Mouse (Mus musculus) hindbrain, embryonic 13.5 days (tissue): ENCODE data around the gene Npepps. TPM values are rescaled to one million over a fixed set of nuclear protein-coding genes. Genes with fewer than 3 reads are reported as not detected.
"Not testable (repeated sequence)": the region's sequence is repeated elsewhere in the genome, so short reads cannot be mapped to it uniquely, and the experiment has no call there.

Experiments used
- ATAC-seq: fragments of 200-750 bp; cut with Nextera tagmentation; 2 replicates; pipeline ENCODE4 v1.8.0; 2017; ENCODE audit warnings: moderate TSS enrichment; ENCODE audit not compliant: low FRiP score
- H3K27ac ChIP-seq: fragments of 300-500 bp; sonication (generic); 2 replicates; pipeline ENCODE4 v1.5.1; 2015; ENCODE audit warnings: inconsistent platforms, mild to moderate bottlenecking, moderate library complexity
- H3K27me3 ChIP-seq: fragments of 300-500 bp; sonication (generic); 2 replicates; pipeline ENCODE4 v1.6.1; 2015; ENCODE audit warnings: mild to moderate bottlenecking, inconsistent platforms
- H3K36me3 ChIP-seq: fragments of 300-500 bp; sonication (generic); 2 replicates; pipeline ENCODE4 v1.6.1; 2015; ENCODE audit warnings: mild to moderate bottlenecking, inconsistent platforms
- H3K4me1 ChIP-seq: fragments of 300-500 bp; sonication (generic); replicated peaks from 2 replicates; pipeline ENCODE4 v1.6.1; 2015; ENCODE audit warnings: inconsistent platforms
- H3K4me2 ChIP-seq: fragments of 300-500 bp; sonication (generic); 2 replicates; pipeline ENCODE4 v1.6.1; 2015; ENCODE audit warnings: inconsistent platforms, mild to moderate bottlenecking, moderate library complexity
- H3K4me3 ChIP-seq: fragments of 300-500 bp; sonication (generic); 2 replicates; pipeline ENCODE4 v1.5.1; 2015; ENCODE audit warnings: mild to moderate bottlenecking, inconsistent platforms
- H3K9ac ChIP-seq: fragments of 300-500 bp; sonication (generic); 2 replicates; pipeline ENCODE4 v1.6.1; 2015; ENCODE audit warnings: mild to moderate bottlenecking, inconsistent platforms
- H3K9me3 ChIP-seq: fragments of 300-500 bp; sonication (generic); 2 replicates; pipeline ENCODE4 v1.6.1; 2016; ENCODE audit warnings: inconsistent platforms
- WGBS: fragments of 180-500 bp; shearing (Covaris S2); methylation state at CpG from one replicate; pipeline ENCODE4 v1.1.7; 2015; 5-methylcytosine and 5-hydroxymethylcytosine counted together
- polyA plus RNA-seq: library from polyadenylated mRNA; unstranded; fragments of >200 nt; fragmentation: Nextera tagmentation; extraction: Ambion mirVana; gene quantifications from 2 replicates; pipeline ENCODE4 v1.2.1, GENCODE M21; 2015

The Npepps gene
- polyA plus RNA-seq, 1 experiment from 2014 or later, result 156 TPM

GRCm38 (mm10) chr11:97273613-97274012 is 6.8 kb downstream of the Npepps start:
- H3K36me3 ChIP-seq, result no peaks in the 10 kb centered on the region
- H3K4me3 ChIP-seq, result no peak overlapping the region
- peaks cover 21% of the 10 kb centered on the region for H3K4me1 ChIP-seq
- no peaks in the 10 kb centered on the region for H3K9me3 ChIP-seq
- no peak overlapping the region for H3K27ac ChIP-seq
- no peak overlapping the region for H3K4me2 ChIP-seq
- H3K27me3 ChIP-seq, result no peaks in the 10 kb centered on the region
- 84% methylated on average over 5 of the region's 5 CpGs for WGBS
- no peak for ATAC-seq
- H3K9ac ChIP-seq, result no peak overlapping the region

- Histone ChIP-seq H3K9me3 (no peaks in the 10 kb centered on the region), H3K4me3 (no peak overlapping the region), H3K9ac (no peak overlapping the region), H3K27me3 (no peaks in the 10 kb centered on the region), H3K36me3 (no peaks in the 10 kb centered on the region), H3K27ac (no peak overlapping the region), H3K4me1 (peaks cover 16% of the 10 kb centered on the region), H3K4me2 (no peak overlapping the region)
- no peak for ATAC-seq
- WGBS, result 96% methylated on average over 4 of the region's 4 CpGs
Measured at GRCm38 (mm10) chr11:97272835-97273234, 7.6 kb downstream of the Npepps start.

GRCm38 (mm10) chr11:97270004-97270403 is 10.4 kb downstream of the Npepps start:
- not testable (repeated sequence) for H3K27me3 ChIP-seq, ATAC-seq, H3K9ac ChIP-seq, H3K4me3 ChIP-seq, H3K4me2 ChIP-seq, H3K4me1 ChIP-seq, H3K27ac ChIP-seq, H3K9me3 ChIP-seq
- 88% methylated on average over 2 of the region's 2 CpGs for WGBS
- H3K36me3 ChIP-seq, result peaks cover 12% of the 10 kb centered on the region

DNA sequence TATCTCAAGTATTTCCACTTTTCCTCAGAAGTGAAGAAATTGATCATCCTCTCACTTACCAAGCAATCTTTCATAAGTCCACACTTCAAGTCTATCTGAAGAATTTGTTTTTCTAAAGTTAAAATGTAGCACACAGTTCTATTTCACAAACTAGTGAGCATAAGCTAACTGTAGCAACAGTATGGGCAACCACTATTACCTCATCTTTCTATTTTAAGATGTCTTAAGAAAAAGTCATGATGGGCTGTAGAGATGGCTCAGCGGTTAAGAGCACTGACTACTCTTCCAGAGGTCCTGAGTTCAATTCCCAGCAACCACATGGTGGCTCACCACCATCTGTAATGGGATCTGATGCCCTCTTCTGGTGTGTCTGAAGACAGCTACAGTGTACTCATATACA is 13.9 kb downstream of the Npepps start:
- H3K27ac ChIP-seq, H3K9me3 ChIP-seq, H3K9ac ChIP-seq, ATAC-seq, H3K4me1 ChIP-seq, H3K4me3 ChIP-seq, H3K27me3 ChIP-seq, H3K4me2 ChIP-seq: not testable (repeated sequence)
- peaks cover 20% of the 10 kb centered on the region for H3K36me3 ChIP-seq
- 93% methylated on average over 1 of the region's 1 CpGs for WGBS

DNA sequence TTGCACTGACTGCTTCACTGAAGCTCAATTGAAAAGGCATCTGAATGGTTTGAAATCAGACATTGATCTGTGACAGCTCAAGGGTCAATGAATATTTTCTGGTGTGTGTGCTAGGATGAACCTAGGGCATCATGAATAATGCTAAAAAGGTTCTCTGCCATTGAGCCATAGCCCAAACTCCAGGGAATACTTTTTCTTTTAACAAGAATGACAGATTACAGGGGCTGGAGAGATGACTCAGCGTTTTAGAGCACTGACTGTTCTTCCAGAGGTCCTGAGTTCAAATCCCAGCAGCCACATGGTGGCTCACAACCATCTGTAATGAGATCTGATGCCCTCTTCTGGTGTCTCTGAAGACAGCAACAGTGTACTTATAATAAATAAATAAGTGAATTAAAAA is 30.8 kb downstream of the Npepps start:
- not testable (repeated sequence) for H3K4me2 ChIP-seq, H3K27ac ChIP-seq, H3K4me3 ChIP-seq, H3K9ac ChIP-seq, H3K27me3 ChIP-seq, H3K9me3 ChIP-seq, H3K4me1 ChIP-seq, ATAC-seq
- peaks cover 24% of the 10 kb centered on the region for H3K36me3 ChIP-seq
- 62% methylated on average over 1 of the region's 1 CpGs for WGBS

DNA sequence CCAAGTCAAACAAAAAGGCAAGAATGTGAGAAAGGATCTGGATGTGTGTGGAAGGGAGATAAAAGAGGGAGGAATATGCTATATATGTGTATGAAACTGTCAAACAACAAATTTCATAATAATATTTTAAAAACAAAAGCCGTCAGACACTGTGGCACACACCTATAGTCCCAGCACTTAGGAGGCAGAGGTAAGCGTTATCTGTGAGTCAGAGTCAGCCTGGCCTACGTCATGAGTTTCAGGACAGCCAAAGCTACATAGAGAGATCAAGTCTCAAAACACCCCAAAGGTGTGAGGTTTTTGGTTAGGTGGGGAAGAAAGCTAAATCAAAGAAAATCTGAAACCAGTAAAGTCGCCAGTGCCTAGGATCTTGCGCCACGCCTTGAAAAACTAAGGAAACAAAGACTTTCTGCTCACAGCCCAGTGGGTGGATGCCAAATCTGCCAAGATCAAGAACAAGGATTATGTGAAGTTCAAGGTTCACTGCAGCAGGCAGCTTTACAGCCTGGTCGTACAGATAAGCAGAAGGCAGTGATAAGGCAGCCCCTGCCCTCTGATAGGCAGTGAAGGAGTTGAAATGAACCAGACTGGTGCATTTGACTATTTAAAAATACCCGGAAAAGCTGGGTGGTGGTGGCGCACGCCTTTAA is 33.8 kb downstream of the Npepps start:
- no peaks in the 10 kb centered on the region for H3K27me3 ChIP-seq
- WGBS, result 95% methylated on average over 10 of the region's 10 CpGs
- ATAC-seq, result no peak
- no peak overlapping the region for H3K4me3 ChIP-seq
- no peak overlapping the region for H3K27ac ChIP-seq
- no peaks in the 10 kb centered on the region for H3K9me3 ChIP-seq
- H3K4me2 ChIP-seq, result no peak overlapping the region
- no peaks in the 10 kb centered on the region for H3K4me1 ChIP-seq
- peaks cover 36% of the 10 kb centered on the region for H3K36me3 ChIP-seq
- no peak overlapping the region for H3K9ac ChIP-seq

GRCm38 (mm10) chr11:97241321-97241720 is 39.1 kb downstream of the Npepps start:
- Histone ChIP-seq H3K9ac (no peak overlapping the region), H3K4me3 (no peak overlapping the region), H3K27me3 (no peaks in the 10 kb centered on the region), H3K9me3 (no peaks in the 10 kb centered on the region), H3K4me1 (no peaks in the 10 kb centered on the region), H3K36me3 (peaks cover 48% of the 10 kb centered on the region), H3K4me2 (no peak overlapping the region), H3K27ac (no peak overlapping the region)
- no peak for ATAC-seq
- WGBS, result 91% methylated on average over 7 of the region's 7 CpGs

DNA sequence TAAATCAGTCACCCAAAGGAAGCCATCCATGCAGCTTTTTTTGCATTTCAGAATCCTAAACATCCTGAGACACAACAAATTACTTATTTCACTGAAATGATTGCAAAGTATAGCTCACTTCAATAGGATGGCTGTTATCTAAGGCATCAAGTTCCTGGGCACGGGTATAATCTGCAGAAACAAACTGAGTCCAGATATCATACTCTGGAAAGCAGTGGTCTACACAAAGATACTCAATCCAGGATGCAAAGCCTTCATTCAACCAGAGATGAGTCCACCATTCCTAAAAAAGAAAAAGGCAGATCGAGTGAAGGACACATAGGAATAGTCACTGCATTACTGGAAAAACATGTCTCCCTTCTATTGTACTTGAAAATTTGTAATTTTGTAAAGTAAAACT is 42.5 kb downstream of the Npepps start:
- no peak for ATAC-seq
- 90% methylated on average over 2 of the region's 2 CpGs for whole genome bisulfite sequencing
- peaks cover 56% of the 10 kb centered on the region for H3K36me3 ChIP-seq
- H3K4me1 ChIP-seq, result no peaks in the 10 kb centered on the region
- H3K4me2 ChIP-seq, result no peak overlapping the region
- H3K27me3 ChIP-seq, result no peaks in the 10 kb centered on the region
- no peak overlapping the region for H3K9ac ChIP-seq
- H3K4me3 ChIP-seq, result no peak overlapping the region
- no peaks in the 10 kb centered on the region for H3K9me3 ChIP-seq
- no peak overlapping the region for H3K27ac ChIP-seq

GRCm38 (mm10) chr11:97232436-97232835 is 48.0 kb downstream of the Npepps start:
- Histone ChIP-seq H3K9me3 (no peaks in the 10 kb centered on the region), H3K4me1 (no peaks in the 10 kb centered on the region), H3K27ac (no peak overlapping the region), H3K36me3 (peaks cover 73% of the 10 kb centered on the region), H3K9ac (no peak overlapping the region), H3K4me3 (no peak overlapping the region), H3K27me3 (no peaks in the 10 kb centered on the region), H3K4me2 (no peak overlapping the region)
- 97% methylated on average over 5 of the region's 5 CpGs for WGBS
- ATAC-seq, result no peak

DNA sequence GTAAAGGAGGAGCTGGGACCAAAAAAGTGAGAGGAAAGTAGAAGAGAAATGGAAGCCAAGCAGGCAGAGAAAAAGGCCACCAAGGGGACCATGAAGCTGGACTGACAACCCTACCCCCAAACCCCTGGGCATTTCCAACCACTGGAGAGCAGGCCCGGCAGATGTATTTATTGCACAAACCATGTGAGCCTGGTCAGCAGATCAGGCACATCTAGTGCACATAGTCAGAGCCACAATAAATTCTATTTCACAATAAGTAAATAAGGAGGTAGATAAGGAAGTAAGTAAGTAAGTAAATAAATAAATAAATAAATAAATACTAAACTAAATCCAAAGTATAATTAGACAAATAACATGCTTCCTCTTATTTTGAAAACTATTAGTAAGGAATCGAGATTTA is 51.0 kb downstream of the Npepps start:
- Histone ChIP-seq H3K4me3 (no peak overlapping the region), H3K4me2 (no peak overlapping the region), H3K36me3 (peaks cover 79% of the 10 kb centered on the region), H3K4me1 (no peaks in the 10 kb centered on the region), H3K9me3 (no peaks in the 10 kb centered on the region), H3K9ac (no peak overlapping the region), H3K27ac (no peak overlapping the region), H3K27me3 (no peaks in the 10 kb centered on the region)
- ATAC-seq, result no peak
- 95% methylated on average over 2 of the region's 2 CpGs for WGBS

DNA sequence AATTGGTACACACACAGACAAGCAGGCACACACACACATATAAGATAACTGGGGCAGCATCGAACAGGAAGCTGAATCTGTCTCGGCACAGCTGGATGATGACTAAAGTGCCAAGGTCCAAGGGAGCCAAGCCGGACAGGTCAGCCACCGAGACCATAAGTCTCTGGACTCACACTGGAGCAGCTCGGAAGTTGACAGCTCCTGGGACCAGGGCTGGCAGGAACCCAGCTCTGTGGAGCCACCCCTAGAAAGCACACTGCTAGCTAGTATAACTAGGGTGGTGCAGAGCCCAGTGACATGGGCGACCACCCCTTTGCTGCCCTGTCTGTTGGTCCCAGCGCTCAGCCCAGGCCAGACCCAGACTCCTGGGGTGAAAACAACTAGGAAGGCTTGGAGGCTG is 51.5 kb downstream of the Npepps start:
- no peak overlapping the region for H3K4me3 ChIP-seq
- no peak overlapping the region for H3K4me2 ChIP-seq
- no peak overlapping the region for H3K9ac ChIP-seq
- H3K27me3 ChIP-seq, result no peaks in the 10 kb centered on the region
- H3K4me1 ChIP-seq, result no peaks in the 10 kb centered on the region
- ATAC-seq, result no peak
- H3K27ac ChIP-seq, result no peak overlapping the region
- H3K36me3 ChIP-seq, result peaks cover 77% of the 10 kb centered on the region
- 94% methylated on average over 7 of the region's 7 CpGs for WGBS
- H3K9me3 ChIP-seq, result no peaks in the 10 kb centered on the region

DNA sequence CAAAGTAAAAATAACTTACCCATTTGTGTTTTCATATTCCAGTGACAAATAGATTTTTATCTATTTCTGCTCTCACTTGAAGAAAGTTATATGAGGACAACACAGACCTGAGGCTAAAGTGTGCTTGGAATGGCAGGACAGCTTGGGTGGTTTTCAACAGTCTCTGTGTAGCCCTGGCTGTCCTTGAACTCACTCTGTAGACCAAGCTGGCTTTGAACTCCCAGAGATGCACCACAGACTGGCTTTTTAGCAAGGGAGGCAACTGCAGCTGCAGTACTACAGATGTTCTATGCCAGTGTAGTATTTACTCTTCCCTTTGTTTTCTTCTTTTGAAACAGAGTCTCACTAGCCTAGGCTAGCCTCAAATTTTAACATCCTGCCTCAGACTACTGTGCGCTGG is 54.3 kb downstream of the Npepps start:
- H3K9me3 ChIP-seq, result no peaks in the 10 kb centered on the region
- no peak for ATAC-seq
- WGBS, result 94% methylated on average over 1 of the region's 1 CpGs
- no peak overlapping the region for H3K4me2 ChIP-seq
- no peaks in the 10 kb centered on the region for H3K4me1 ChIP-seq
- no peak overlapping the region for H3K27ac ChIP-seq
- H3K4me3 ChIP-seq, result no peak overlapping the region
- no peak overlapping the region for H3K9ac ChIP-seq
- H3K27me3 ChIP-seq, result no peaks in the 10 kb centered on the region
- H3K36me3 ChIP-seq, result peaks cover 82% of the 10 kb centered on the region

DNA sequence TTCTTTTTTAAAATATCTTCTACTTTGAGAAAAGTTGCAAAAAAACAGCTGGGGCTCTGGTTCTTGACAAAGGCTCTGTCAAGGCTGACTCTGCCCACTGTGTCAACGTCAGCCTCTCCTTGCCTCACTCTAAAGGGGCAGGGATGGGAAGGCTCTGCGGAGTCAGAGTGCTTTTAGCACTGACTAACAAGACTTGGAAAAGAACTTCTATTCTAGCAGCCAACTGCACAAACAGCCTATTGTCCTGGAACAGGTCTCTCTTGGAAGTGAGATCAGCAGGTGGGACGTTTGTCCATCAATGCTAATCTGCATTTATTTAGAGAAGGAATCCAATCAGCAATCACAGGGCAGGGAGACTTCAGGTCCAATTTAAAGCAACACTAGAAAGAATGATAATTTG is 57.0 kb downstream of the Npepps start:
- Histone ChIP-seq H3K4me3 (no peak overlapping the region), H3K4me1 (no peaks in the 10 kb centered on the region), H3K27me3 (no peaks in the 10 kb centered on the region), H3K36me3 (peaks cover 84% of the 10 kb centered on the region), H3K27ac (no peak overlapping the region; the same call in 1 of the 2 replicates), H3K9ac (no peak overlapping the region), H3K4me2 (no peak overlapping the region), H3K9me3 (no peaks in the 10 kb centered on the region)
- WGBS, result 40% methylated on average over 3 of the region's 3 CpGs
- no peak for ATAC-seq
